Mouse (Mus musculus): ENCODE measurements around the gene Myo15b. TPM values are rescaled to one million over a fixed set of nuclear protein-coding genes. Genes with fewer than 3 reads are reported as not detected.
A peak's percentile ranks its signal among the peaks of the same experiment; 100 is the strongest.

The Myo15b gene
- polyA plus RNA-seq, 1 experiment from 2014 or later = 0.08 TPM

DNA sequence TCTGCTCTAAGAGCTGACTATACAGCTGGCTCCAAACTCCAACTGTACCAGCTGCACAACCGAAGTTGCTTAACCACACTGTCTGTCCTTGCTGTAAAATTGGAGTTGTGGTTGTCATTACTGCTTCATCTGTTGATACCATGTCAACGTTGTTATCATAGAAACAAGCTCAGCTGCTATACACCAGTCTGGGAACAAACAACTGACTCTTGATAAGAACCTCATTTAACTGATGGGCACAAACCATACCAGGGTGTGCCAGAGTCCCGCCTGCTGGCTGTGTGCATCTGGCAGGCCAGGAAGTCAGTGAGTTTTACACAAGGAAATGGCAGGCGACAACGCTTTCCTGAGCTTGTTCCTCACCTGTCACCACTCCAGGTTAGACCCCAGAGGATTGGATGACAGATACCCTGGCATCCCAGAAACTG is 52.9 kb downstream of the Myo15b start:
- Histone ChIP-seq H3K27ac (no peak overlapping the region), H3K36me3 (peaks cover 61% of the 10 kb centered on the region), H3K27me3 (no peaks in the 10 kb centered on the region), H3K4me1 (replicated peaks) (no peaks in the 10 kb centered on the region), H3K9me3 (no peaks in the 10 kb centered on the region), H3K4me2 (replicated peaks) (no peak overlapping the region), H3K4me3 (replicated peaks) (no peak overlapping the region), H3K9ac (replicated peaks) (no peak overlapping the region)
- ATAC-seq = no peak
- WGBS = 96% methylated on average over 5 of the region's 5 CpGs

GRCm38 (mm10) chr11:115911632-115912376 is 53.6 kb downstream of the Myo15b start, which contains the start of gene Smim6:
Gene Smim6, plus strand, starts transcription at chr11:115912017.
- Histone ChIP-seq H3K9me3 (no peaks in the 10 kb centered on the region), H3K4me1 (replicated peaks) (no peaks in the 10 kb centered on the region), H3K36me3 (peaks cover 68% of the 10 kb centered on the region), H3K27me3 (no peaks in the 10 kb centered on the region), H3K4me3 (replicated peaks) (no peak within 1 kb of the TSS), H3K27ac (no peak within 1 kb of the TSS), H3K9ac (replicated peaks) (no peak within 1 kb of the TSS), H3K4me2 (replicated peaks) (no peak within 1 kb of the TSS)
- 88% methylated on average over 11 of the region's 11 CpGs for WGBS
- no peak for ATAC-seq

GRCm38 (mm10) chr11:115916579-115916978 is 58.4 kb downstream of the Myo15b start:
- Histone ChIP-seq H3K4me2 (replicated peaks) (no peak overlapping the region), H3K27ac (no peak overlapping the region), H3K4me3 (replicated peaks) (no peak overlapping the region), H3K9me3 (no peaks in the 10 kb centered on the region), H3K4me1 (replicated peaks) (no peaks in the 10 kb centered on the region), H3K27me3 (no peaks in the 10 kb centered on the region), H3K9ac (replicated peaks) (no peak overlapping the region), H3K36me3 (peaks cover 64% of the 10 kb centered on the region)
- no peak for ATAC-seq
- 85% methylated on average over 4 of the region's 4 CpGs for WGBS

- WGBS = 89% methylated on average over 5 of the region's 5 CpGs
- no peaks in the 10 kb centered on the region for H3K9me3 ChIP-seq
- ATAC-seq = no peak
Observed at GRCm38 (mm10) chr11:115918637-115919036, 60.4 kb downstream of the Myo15b start.

DNA sequence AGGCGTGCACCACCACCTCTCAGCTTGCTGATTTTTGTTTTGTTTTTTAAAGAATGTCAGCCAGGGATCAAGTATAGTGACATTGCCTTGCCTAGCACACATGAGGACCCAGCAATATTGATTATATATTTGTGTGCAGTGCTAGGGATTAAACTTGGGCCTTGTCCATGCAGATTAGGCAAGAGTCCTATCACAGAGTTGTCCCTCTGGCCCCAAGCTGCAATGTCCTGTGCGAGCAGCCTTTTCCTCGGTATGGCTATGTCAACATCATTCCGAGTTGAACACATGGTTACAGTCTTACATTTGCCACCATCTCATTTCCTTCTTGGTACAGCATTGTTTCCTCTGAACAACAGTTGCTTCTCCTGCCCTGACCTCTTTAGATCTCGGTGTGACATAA is 60.9 kb downstream of the Myo15b start:
- H3K27me3 ChIP-seq = no peaks in the 10 kb centered on the region
- H3K27ac ChIP-seq = no peak overlapping the region
- no peak overlapping the region for H3K4me2 ChIP-seq (replicated peaks)
- H3K9me3 ChIP-seq = no peaks in the 10 kb centered on the region
- H3K9ac ChIP-seq (replicated peaks) = no peak overlapping the region
- H3K4me1 ChIP-seq (replicated peaks) = no peaks in the 10 kb centered on the region
- 97% methylated on average over 5 of the region's 5 CpGs for WGBS
- no peak overlapping the region for H3K4me3 ChIP-seq (replicated peaks)
- peaks cover 62% of the 10 kb centered on the region for H3K36me3 ChIP-seq
- ATAC-seq = no peak

More at GRCm38 (mm10) chr11:115918637-115919036, 60.4 kb downstream of the Myo15b start:
- no peak overlapping the region for H3K9ac ChIP-seq (replicated peaks)
- no peak overlapping the region for H3K4me3 ChIP-seq (replicated peaks)
- no peaks in the 10 kb centered on the region for H3K27me3 ChIP-seq
- no peak overlapping the region for H3K4me2 ChIP-seq (replicated peaks)
- no peaks in the 10 kb centered on the region for H3K4me1 ChIP-seq (replicated peaks)
- H3K27ac ChIP-seq = no peak overlapping the region
- peaks cover 63% of the 10 kb centered on the region for H3K36me3 ChIP-seq

DNA sequence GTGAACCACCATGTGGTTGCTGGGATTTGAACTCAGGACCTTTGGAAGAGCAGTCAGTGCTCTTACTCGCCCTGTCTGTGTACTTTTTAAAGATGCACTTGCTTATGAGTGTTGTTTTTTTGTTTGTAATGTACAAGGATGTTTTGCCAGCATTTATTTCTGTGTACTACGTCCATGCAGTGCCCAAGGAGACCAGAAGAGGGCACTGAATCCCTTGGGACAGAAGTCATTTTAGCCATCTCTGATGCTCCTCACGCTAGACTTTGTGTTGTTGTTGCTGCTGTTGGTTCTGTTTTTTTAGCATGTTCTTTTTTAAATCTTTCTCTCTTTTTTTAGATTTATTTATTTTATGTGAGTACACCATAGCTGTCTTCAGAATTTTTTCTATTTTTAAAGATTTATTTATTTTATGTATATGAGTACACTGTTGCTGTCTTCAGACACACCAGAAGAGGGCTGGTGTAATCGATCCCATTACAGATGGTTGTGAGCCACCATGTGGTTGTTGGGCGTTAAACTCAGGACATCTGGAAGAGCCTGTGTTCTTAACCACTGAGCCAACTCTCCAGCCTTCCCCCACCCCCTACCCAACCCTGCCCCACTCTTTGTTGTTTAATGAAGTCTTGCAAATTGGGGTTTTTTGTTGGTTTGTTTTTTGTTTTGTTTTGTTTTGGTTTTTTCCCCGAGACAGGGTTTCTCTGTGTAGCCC is 62.1 kb downstream of the Myo15b start:
- Histone ChIP-seq H3K4me3 (replicated peaks) (no peak overlapping the region), H3K4me2 (replicated peaks) (no peak overlapping the region), H3K27me3 (no peaks in the 10 kb centered on the region), H3K9me3 (no peaks in the 10 kb centered on the region), H3K27ac (no peak overlapping the region), H3K4me1 (replicated peaks) (no peaks in the 10 kb centered on the region), H3K9ac (replicated peaks) (no peak overlapping the region), H3K36me3 (peaks cover 58% of the 10 kb centered on the region)
- WGBS = 55% methylated on average over 6 of the region's 6 CpGs
- ATAC-seq = no peak

DNA sequence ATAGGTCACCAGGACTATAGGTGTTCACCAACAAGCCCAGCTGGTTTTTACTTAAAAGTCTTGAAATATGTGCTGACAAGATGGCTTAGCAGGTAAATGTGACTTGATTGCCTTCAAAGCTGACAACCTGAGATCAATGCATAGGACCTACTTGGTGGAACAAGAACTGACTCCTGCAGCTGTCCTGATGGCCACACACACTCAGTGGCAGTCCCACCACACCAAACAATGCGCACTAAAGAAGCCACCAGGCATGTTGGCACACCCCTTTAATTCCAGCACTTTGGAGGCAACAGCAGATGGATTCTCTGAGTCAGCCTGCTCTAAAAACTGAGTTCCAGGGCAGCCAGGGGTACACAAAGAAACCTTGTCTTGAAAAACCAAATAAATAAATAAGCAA is 63.8 kb downstream of the Myo15b start:
- H3K27ac ChIP-seq = no peak overlapping the region
- H3K4me2 ChIP-seq (replicated peaks) = no peak overlapping the region
- no peaks in the 10 kb centered on the region for H3K4me1 ChIP-seq (replicated peaks)
- H3K9me3 ChIP-seq = no peaks in the 10 kb centered on the region
- ATAC-seq = no peak
- WGBS = 87% methylated on average over 1 of the region's 1 CpGs
- peaks cover 40% of the 10 kb centered on the region for H3K36me3 ChIP-seq
- H3K4me3 ChIP-seq (replicated peaks) = no peak overlapping the region
- H3K27me3 ChIP-seq = no peaks in the 10 kb centered on the region
- H3K9ac ChIP-seq (replicated peaks) = no peak overlapping the region

DNA sequence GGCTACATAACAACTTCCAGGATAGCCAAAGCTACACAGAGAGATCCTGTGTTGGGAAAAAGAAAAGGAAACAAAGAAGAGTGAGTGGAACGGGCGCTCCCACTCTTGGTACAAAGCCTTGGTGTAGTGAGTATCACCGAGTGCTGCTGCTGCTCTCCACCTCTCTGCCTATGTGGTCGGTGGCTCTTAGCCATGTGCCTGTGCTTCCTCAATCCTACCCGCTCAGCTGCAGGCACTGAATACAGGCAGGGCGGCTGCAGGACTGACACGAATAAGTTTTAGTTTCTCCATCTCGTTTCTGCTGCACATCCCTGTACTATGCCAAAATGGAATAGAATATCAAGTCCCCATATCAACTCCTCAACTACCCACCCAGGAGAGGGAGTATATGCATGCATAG is 70.8 kb downstream of the Myo15b start:
- no peak overlapping the region for H3K4me3 ChIP-seq (replicated peaks)
- peaks cover 14% of the 10 kb centered on the region for H3K4me1 ChIP-seq (replicated peaks)
- H3K36me3 ChIP-seq = peaks cover 34% of the 10 kb centered on the region
- H3K9ac ChIP-seq (replicated peaks) = no peak overlapping the region
- no peak overlapping the region for H3K27ac ChIP-seq
- WGBS = 89% methylated on average over 8 of the region's 8 CpGs
- no peaks in the 10 kb centered on the region for H3K9me3 ChIP-seq
- ATAC-seq = no peak
- H3K4me2 ChIP-seq (replicated peaks) = no peak overlapping the region
- H3K27me3 ChIP-seq = no peaks in the 10 kb centered on the region

DNA sequence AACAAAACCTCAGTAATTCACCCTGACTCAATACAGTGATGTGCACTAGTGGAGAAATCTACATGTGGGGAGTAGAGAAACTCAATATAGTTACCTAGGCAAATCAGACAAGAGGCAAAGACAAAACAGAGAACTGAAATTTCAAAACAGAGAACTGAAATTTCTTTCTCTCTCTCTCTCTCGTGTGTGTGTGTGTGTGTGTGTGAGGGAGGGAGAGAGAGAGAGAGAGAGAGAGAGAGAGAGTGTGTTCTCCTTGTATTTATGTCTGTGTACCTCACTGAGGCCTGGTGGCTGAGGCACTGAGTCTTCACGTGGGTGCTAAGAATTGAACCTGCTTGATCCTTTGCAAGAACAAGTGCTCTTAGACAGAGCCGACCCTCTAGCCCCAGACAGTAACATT is 71.6 kb downstream of the Myo15b start:
- H3K4me1 ChIP-seq (replicated peaks) = peaks cover 22% of the 10 kb centered on the region
- ATAC-seq = no peak
- H3K9ac ChIP-seq (replicated peaks) = no peak overlapping the region
- no peaks in the 10 kb centered on the region for H3K27me3 ChIP-seq
- 75% methylated on average over 3 of the region's 3 CpGs for WGBS
- no peak overlapping the region for H3K4me3 ChIP-seq (replicated peaks)
- no peaks in the 10 kb centered on the region for H3K9me3 ChIP-seq
- peaks cover 27% of the 10 kb centered on the region for H3K36me3 ChIP-seq
- H3K4me2 ChIP-seq (replicated peaks) = no peak overlapping the region
- H3K27ac ChIP-seq = no peak overlapping the region

DNA sequence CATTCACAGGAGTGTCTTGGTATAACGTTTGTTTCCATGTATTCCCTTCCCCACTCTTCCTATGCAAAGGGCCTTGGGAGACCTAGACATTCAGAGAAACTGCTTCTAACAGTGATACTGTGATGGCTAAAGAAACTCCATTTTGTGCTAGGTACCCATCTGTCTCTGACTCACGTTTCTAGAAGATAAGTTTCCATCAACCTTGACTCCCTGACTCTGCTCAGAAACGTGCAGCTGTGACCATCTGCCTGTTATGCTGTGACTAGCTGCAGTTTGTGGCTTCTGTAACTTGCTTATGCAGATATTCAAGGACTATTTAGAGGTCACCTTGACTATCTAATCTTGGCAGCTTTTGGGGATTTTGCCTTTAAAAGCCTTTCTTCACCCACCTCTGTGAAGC is 73.0 kb downstream of the Myo15b start:
- no peak overlapping the region for H3K4me3 ChIP-seq (replicated peaks)
- peaks cover 37% of the 10 kb centered on the region for H3K36me3 ChIP-seq
- ATAC-seq = no peak
- no peak overlapping the region for H3K27ac ChIP-seq
- H3K9ac ChIP-seq (replicated peaks) = no peak overlapping the region
- no peaks in the 10 kb centered on the region for H3K9me3 ChIP-seq
- no peaks in the 10 kb centered on the region for H3K27me3 ChIP-seq
- no peak overlapping the region for H3K4me2 ChIP-seq (replicated peaks)
- WGBS = 79% methylated on average over 3 of the region's 3 CpGs
- H3K4me1 ChIP-seq (replicated peaks) = peaks cover 30% of the 10 kb centered on the region

DNA sequence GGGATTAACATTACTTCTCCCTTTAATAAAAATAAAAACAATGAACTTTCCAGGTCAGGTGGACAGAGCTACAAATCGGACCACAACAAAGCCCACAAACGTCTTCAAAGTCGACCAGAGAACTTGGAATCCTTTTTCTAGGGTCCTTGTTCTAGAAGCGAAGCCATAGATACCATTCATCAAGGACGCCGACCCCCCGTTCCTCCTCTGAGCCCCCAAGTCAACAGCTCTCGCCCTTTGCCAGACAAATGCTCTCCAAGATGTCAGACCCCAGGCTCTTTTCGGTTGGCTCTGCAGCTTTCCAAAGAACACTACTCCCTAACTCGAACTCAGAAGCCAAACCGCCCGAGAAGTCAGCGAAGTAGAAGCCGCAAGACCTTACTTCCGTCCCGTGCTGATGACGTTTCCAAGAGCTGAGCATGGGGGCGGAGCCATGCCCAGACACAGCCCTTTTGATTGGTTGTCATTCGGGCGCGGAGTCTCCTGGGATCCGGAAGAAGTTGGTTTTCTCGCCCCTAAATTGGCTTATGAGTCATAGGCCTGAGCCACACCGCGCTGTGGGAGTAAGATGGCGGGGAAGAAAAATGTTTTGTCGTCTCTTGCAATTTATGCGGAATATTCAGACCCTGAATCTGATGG is 75.0 kb downstream of the Myo15b start, which contains the start of the genes Sap30bp and Recql5:
Gene Sap30bp (plus strand): TSS at position 175 of the 639 bp plus-strand sequence.
Gene Recql5 (minus strand): TSS at position 370 of the 639 bp plus-strand sequence.
- Histone ChIP-seq H3K27me3 (no peaks in the 10 kb centered on the region), H3K36me3 (peaks cover 42% of the 10 kb centered on the region), H3K4me1 (replicated peaks) (peaks cover 33% of the 10 kb centered on the region), H3K4me2 (replicated peaks) (peak within 1 kb of the TSS; percentile 98), H3K9me3 (no peaks in the 10 kb centered on the region), H3K27ac (peak within 1 kb of the TSS; percentile 52), H3K4me3 (replicated peaks) (peak within 1 kb of the TSS; percentile 94), H3K9ac (replicated peaks) (peak within 1 kb of the TSS; percentile 89)
- peak; percentile 99 for ATAC-seq
- WGBS = under 1% methylated on average over 28 of the region's 28 CpGs

- Histone ChIP-seq H3K9ac (replicated peaks) (peak overlapping the region; percentile 89), H3K4me3 (replicated peaks) (peak overlapping the region; percentile 94), H3K27me3 (no peaks in the 10 kb centered on the region), H3K4me1 (replicated peaks) (peaks cover 33% of the 10 kb centered on the region), H3K27ac (peak overlapping the region; percentile 52), H3K9me3 (no peaks in the 10 kb centered on the region), H3K36me3 (peaks cover 40% of the 10 kb centered on the region), H3K4me2 (replicated peaks) (peak overlapping the region; percentile 96)
- WGBS = 1% methylated on average over 16 of the region's 16 CpGs
- no peak; the same call in none of the 2 replicates for ATAC-seq
Observed at GRCm38 (mm10) chr11:115933747-115934110, 75.5 kb downstream of the Myo15b start.

Data from midbrain, embryonic 13.5 days (tissue).